Mouse (Mus musculus) myocyte (in vitro differentiated cells): ENCODE results near the gene Rapgef5.

ENCODE experiments used
- E2F4 ChIP-seq: IDR thresholded peaks from one replicate; pipeline ENCODE4 v1.6.1; 2011; ENCODE audit warnings: mild to moderate bottlenecking, control low read depth, moderate library complexity; ENCODE audit not compliant: insufficient read depth
- MYOG ChIP-seq, 3 experiments: IDR thresholded peaks; one replicate each; pipeline ENCODE4 v1.6.1; 2011; ENCODE audit warnings: control low read depth in 2 of 3, low read depth in 2 of 3, mild to moderate bottlenecking in 2 of 3; ENCODE audit not compliant: insufficient read length in 2 of 3, control insufficient read depth in 1 of 3, insufficient read depth in 1 of 3
- POLR2A ChIP-seq: IDR thresholded peaks from one replicate; pipeline ENCODE4 v1.6.1; 2011; ENCODE audit warnings: low read depth, mild to moderate bottlenecking, control low read depth, moderate library complexity; ENCODE audit not compliant: insufficient read length
- USF1 ChIP-seq: IDR thresholded peaks from one replicate; pipeline ENCODE4 v1.6.1; 2011; ENCODE audit warnings: low read depth, mild to moderate bottlenecking, control low read depth, moderate library complexity

DNA sequence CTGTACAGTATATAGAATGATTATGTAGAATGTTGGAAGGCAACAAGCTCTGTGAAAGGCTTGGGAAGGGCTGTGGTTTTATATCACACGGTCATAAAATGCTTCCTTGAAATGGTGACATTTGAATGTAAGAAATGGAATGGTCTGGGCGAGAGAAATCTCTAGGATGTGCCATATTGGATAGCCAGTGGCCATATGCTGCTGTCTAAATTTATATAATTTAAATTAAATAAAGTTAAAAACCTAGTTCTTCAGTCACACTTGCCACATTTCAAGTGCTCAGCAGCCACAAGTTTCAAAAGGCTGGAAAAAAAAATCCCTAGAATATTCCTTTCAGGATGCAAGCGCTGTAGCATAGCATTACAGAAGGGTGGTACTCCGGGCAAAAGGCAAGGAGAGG, 14.8 kb downstream of the Rapgef5 start:
- TF ChIP-seq USF1, result no peak
- no peak for TF ChIP-seq POLR2A
- TF ChIP-seq E2F4, result no peak
- no peak for TF ChIP-seq MYOG (IDR thresholded peaks at IDR 0.05; ENCODE audit: control insufficient read depth in 1 of 3, insufficient read depth in 1 of 3, insufficient read length in 2 of 3, low read depth in 2 of 3)
